Mouse (Mus musculus): ENCODE data around the gene Crhr2. TPM values are rescaled to one million over a fixed set of nuclear protein-coding genes. Genes with fewer than 3 reads are reported as not detected.

Gene Crhr2
- polyA plus RNA-seq, 1 experiment from 2014 or later: 0.36 TPM

DNA sequence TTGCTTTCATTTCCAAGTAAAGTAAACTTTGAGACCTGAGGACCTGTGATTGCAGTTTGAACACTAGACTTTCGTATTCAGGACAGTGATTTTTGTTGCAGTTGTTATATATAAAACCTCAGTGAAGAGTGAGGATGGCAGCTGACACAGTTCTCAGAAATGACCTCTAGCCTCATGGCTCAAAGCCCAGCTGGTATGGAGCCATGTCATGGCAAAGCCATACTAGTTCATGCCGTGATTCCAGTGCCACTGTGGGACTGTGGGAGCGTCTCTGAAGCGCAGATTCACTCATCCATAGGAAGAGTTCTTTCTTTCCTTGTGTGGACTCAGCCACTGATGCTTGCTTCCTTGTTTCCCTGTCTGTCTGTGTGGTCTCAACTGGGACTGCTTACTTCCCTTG is 78.3 kb downstream of the Crhr2 start:
- no peaks in the 10 kb centered on the region for H3K27me3 ChIP-seq (ENCODE audit: control insufficient read depth, insufficient read depth, low read length)
- H3K9me3 ChIP-seq (ENCODE audit: control insufficient read depth, low read depth, low read length): no peaks in the 10 kb centered on the region
- H3K36me3 ChIP-seq (ENCODE audit: control insufficient read depth, insufficient read depth, low read length): peaks cover 37% of the 10 kb centered on the region
- H3K4me1 ChIP-seq (ENCODE audit: control insufficient read depth, insufficient read depth, low read length): no peaks in the 10 kb centered on the region
- no peak overlapping the region for H3K4me2 ChIP-seq (replicated peaks; ENCODE audit: low read depth, low read length)
- no peak for ATAC-seq (ENCODE audit: insufficient number of reproducible peaks, insufficient read depth, low FRiP score, low read depth)
- H3K4me3 ChIP-seq (ENCODE audit: low read depth, low read length): no peak overlapping the region
- H3K9ac ChIP-seq (replicated peaks; ENCODE audit: low read depth, low read length): no peak overlapping the region
- 93% methylated on average over 4 of the region's 4 CpGs for WGBS
- H3K27ac ChIP-seq (ENCODE audit: low read length): no peak overlapping the region

DNA sequence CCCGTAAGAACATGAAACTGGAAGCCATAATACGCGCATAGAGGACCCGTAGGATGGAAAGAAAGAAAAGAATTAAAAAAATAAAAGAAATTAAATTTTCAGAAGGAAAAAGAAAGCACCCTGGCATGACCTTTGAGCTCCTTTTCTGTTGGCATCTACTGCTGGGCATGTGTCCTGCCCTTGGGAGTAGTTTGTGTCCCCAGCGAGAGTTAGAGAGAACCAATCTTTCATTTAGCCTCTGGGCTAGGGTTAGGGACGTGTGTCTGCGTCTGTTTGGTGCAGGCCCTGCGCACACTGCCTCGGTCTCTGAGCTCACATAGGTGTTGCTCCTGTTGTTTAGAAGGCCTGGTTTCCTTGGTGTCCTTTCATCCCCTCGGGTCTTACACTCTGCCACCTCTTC is 83.6 kb downstream of the Crhr2 start:
- 90% methylated on average over 10 of the region's 10 CpGs for WGBS
- no peaks in the 10 kb centered on the region for H3K9me3 ChIP-seq (ENCODE audit: control insufficient read depth, low read depth, low read length)
- H3K9ac ChIP-seq (replicated peaks; ENCODE audit: low read depth, low read length): no peak overlapping the region
- no peak for ATAC-seq (ENCODE audit: insufficient number of reproducible peaks, insufficient read depth, low FRiP score, low read depth)
- peaks cover 39% of the 10 kb centered on the region for H3K36me3 ChIP-seq (ENCODE audit: control insufficient read depth, insufficient read depth, low read length)
- H3K4me1 ChIP-seq (ENCODE audit: control insufficient read depth, insufficient read depth, low read length): no peaks in the 10 kb centered on the region
- H3K4me3 ChIP-seq (ENCODE audit: low read depth, low read length): no peak overlapping the region
- no peak overlapping the region for H3K4me2 ChIP-seq (replicated peaks; ENCODE audit: low read depth, low read length)
- H3K27me3 ChIP-seq (ENCODE audit: control insufficient read depth, insufficient read depth, low read length): no peaks in the 10 kb centered on the region
- no peak overlapping the region for H3K27ac ChIP-seq (ENCODE audit: low read length)

DNA sequence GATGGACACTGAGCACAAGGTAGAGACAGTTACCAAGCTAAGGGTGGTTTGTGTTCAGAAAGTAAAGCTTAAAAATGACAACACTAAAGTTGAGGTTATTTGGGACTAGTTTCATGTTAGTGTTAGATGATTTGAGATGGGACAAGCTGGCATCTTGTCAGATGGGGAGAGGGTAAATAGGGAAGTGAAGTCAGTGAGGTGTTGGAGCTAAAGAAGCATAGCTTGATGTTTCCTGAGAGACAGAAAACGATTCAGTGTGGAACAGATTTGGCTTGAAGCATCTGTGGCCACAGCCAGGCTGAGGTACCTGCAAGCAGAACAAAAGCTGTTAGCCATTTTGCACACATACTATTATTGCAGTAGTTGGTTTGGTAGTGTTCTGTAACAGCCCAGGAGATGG is 87.5 kb downstream of the Crhr2 start:
- Histone ChIP-seq H3K4me3 (ENCODE audit: low read depth, low read length) (no peak overlapping the region), H3K4me1 (ENCODE audit: control insufficient read depth, insufficient read depth, low read length) (no peaks in the 10 kb centered on the region), H3K9me3 (ENCODE audit: control insufficient read depth, low read depth, low read length) (no peaks in the 10 kb centered on the region), H3K27me3 (ENCODE audit: control insufficient read depth, insufficient read depth, low read length) (no peaks in the 10 kb centered on the region), H3K27ac (ENCODE audit: low read length) (no peak overlapping the region), H3K36me3 (ENCODE audit: control insufficient read depth, insufficient read depth, low read length) (peaks cover 15% of the 10 kb centered on the region; the same call in 1 of the 2 replicates), H3K9ac (replicated peaks; ENCODE audit: low read depth, low read length) (no peak overlapping the region), H3K4me2 (replicated peaks; ENCODE audit: low read depth, low read length) (no peak overlapping the region)
- no peak for ATAC-seq (ENCODE audit: insufficient number of reproducible peaks, insufficient read depth, low FRiP score, low read depth)
- 81% methylated on average over 1 of the region's 1 CpGs for WGBS

DNA sequence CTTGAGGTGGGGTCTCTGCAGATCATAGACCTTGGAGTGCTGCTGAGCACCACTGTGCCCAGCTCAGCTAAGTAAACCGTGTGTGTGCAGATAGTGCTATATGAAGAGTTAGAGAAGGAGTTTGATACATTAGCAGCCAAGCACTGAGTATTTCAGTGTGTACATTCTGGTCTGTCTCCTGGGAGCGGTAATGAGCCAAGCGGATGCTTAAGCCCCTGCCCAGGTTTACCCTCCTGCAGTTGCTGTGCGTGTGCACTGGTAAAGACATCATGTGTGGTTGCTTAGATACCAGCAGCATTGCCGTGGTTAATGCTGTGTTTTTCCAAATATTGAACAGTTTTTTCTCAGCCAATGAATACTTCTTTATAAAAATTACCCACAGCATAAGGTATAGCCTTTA is 88.3 kb downstream of the Crhr2 start:
- H3K9ac ChIP-seq (replicated peaks; ENCODE audit: low read depth, low read length): no peak overlapping the region
- H3K27me3 ChIP-seq (ENCODE audit: control insufficient read depth, insufficient read depth, low read length): no peaks in the 10 kb centered on the region
- 70% methylated on average over 5 of the region's 5 CpGs for WGBS
- H3K9me3 ChIP-seq (ENCODE audit: control insufficient read depth, low read depth, low read length): no peaks in the 10 kb centered on the region
- ATAC-seq (ENCODE audit: insufficient number of reproducible peaks, insufficient read depth, low FRiP score, low read depth): no peak
- H3K4me2 ChIP-seq (replicated peaks; ENCODE audit: low read depth, low read length): no peak overlapping the region
- H3K36me3 ChIP-seq (ENCODE audit: control insufficient read depth, insufficient read depth, low read length): peaks cover 15% of the 10 kb centered on the region; the same call in 1 of the 2 replicates
- no peak overlapping the region for H3K4me3 ChIP-seq (ENCODE audit: low read depth, low read length)
- no peak overlapping the region for H3K27ac ChIP-seq (ENCODE audit: low read length)
- 0 out of 2 replicates have a peak, but pooled peaks cover 2% of the 10 kb centered on the region for H3K4me1 ChIP-seq (ENCODE audit: control insufficient read depth, insufficient read depth, low read length)

DNA sequence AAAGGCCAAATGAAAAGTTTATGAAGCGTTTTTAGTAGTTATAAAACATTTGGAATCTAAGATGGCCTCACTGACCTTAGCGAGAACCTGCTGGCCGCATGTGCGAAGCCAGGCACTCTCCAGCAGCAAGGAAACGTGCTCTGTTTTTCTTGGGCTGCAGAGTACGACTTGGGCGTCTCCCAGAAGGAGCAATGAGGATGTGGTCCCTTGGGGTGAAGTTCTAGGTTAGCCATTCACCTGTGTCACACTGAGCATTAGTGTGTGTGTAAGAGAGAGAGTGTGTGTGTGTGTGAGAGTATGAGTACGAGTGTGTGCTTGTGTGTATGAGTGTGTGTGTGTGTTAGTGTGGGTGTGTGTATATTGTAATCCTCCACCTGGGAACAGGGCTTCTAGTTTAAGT is 89.6 kb downstream of the Crhr2 start:
- peaks cover 9% of the 10 kb centered on the region; the same call in 1 of the 2 replicates for H3K4me1 ChIP-seq (ENCODE audit: control insufficient read depth, insufficient read depth, low read length)
- H3K27me3 ChIP-seq (ENCODE audit: control insufficient read depth, insufficient read depth, low read length): no peaks in the 10 kb centered on the region
- H3K36me3 ChIP-seq (ENCODE audit: control insufficient read depth, insufficient read depth, low read length): peaks cover 6% of the 10 kb centered on the region; the same call in 1 of the 2 replicates
- no peak overlapping the region for H3K4me3 ChIP-seq (ENCODE audit: low read depth, low read length)
- WGBS: 78% methylated on average over 8 of the region's 8 CpGs
- no peak overlapping the region for H3K4me2 ChIP-seq (replicated peaks; ENCODE audit: low read depth, low read length)
- H3K27ac ChIP-seq (ENCODE audit: low read length): no peak overlapping the region
- ATAC-seq (ENCODE audit: insufficient number of reproducible peaks, insufficient read depth, low FRiP score, low read depth): no peak
- H3K9ac ChIP-seq (replicated peaks; ENCODE audit: low read depth, low read length): no peak overlapping the region
- H3K9me3 ChIP-seq (ENCODE audit: control insufficient read depth, low read depth, low read length): no peaks in the 10 kb centered on the region

Other genes with a start within 250 kb of the Crhr2 start
- 5.6 and 5.9 TPM in 2 replicates for gene Nod1, start 160.4 kb downstream of the Crhr2 start, polyA plus RNA-seq (2014; fragmentation: Nextera tagmentation; extraction: Ambion mirVana)
- gene Ggct, start 140.1 kb downstream of the Crhr2 start, polyA plus RNA-seq (2014; fragmentation: Nextera tagmentation; extraction: Ambion mirVana): 7.9 and 10.1 TPM in 2 replicates
- 123 and 138 TPM in 2 replicates for gene Gars, start 95.0 kb downstream of the Crhr2 start, polyA plus RNA-seq (2014; fragmentation: Nextera tagmentation; extraction: Ambion mirVana)
- gene Inmt, start 42.0 kb upstream of the Crhr2 start, polyA plus RNA-seq (2014; fragmentation: Nextera tagmentation; extraction: Ambion mirVana): 0.62 and 0.63 TPM in 2 replicates
- 14.1 and 18.0 TPM in 2 replicates for gene Mindy4, start 70.4 kb upstream of the Crhr2 start, polyA plus RNA-seq (2014; fragmentation: Nextera tagmentation; extraction: Ambion mirVana)
- 2.6 and 2.8 TPM in 2 replicates for gene Aqp1, start 203.4 kb upstream of the Crhr2 start, polyA plus RNA-seq (2014; fragmentation: Nextera tagmentation; extraction: Ambion mirVana)
- not detected in 2 replicates for gene Ghrhr, start 243.3 kb upstream of the Crhr2 start, polyA plus RNA-seq (2014; fragmentation: Nextera tagmentation; extraction: Ambion mirVana)

Measured in stomach, embryonic 14.5 days (tissue).